Mouse (Mus musculus) heart, postnatal 0 days (tissue): ENCODE data around the gene Jak2. TPM values are rescaled to one million over a fixed set of nuclear protein-coding genes. Genes with fewer than 3 reads are reported as not detected.

Experiments used
- ATAC-seq: fragments of 200-750 bp; cut with Nextera tagmentation; 2 replicates; pipeline ENCODE4 v1.8.0; 2017; ENCODE audit warnings: low read depth, moderate number of reproducible peaks, moderate library complexity; ENCODE audit not compliant: insufficient read depth
- DNase-seq: peaks from one replicate; pipeline ENCODE4 v3.0.0-alpha.2; 2016; ENCODE audit warnings: low spot score
- H3K27ac ChIP-seq: fragments of 300-500 bp; sonication (generic); 2 replicates; pipeline ENCODE4 v1.5.1; 2014; ENCODE audit warnings: low read depth, mild to moderate bottlenecking
- H3K27me3 ChIP-seq: fragments of 300-500 bp; sonication (generic); 2 replicates; pipeline ENCODE4 v1.6.1; 2014; ENCODE audit warnings: low read length, mixed read lengths; ENCODE audit not compliant: control insufficient read depth, insufficient read depth
- H3K36me3 ChIP-seq: fragments of 300-500 bp; sonication (generic); replicated peaks from 2 replicates; pipeline ENCODE4 v1.6.1; 2014; ENCODE audit warnings: low read length, mixed read lengths; ENCODE audit not compliant: control insufficient read depth, insufficient read depth
- H3K4me1 ChIP-seq: fragments of 300-500 bp; sonication (generic); 2 replicates; pipeline ENCODE4 v1.6.1; 2014; ENCODE audit warnings: antibody characterized with exemption; ENCODE audit not compliant: control insufficient read depth, insufficient read depth
- H3K4me2 ChIP-seq: fragments of 300-500 bp; sonication (generic); 2 replicates; pipeline ENCODE4 v1.6.1; 2014; ENCODE audit warnings: low read depth, mild to moderate bottlenecking, low read length, moderate library complexity
- H3K4me3 ChIP-seq: fragments of 300-500 bp; sonication (generic); 2 replicates; pipeline ENCODE4 v1.5.1; 2014; ENCODE audit warnings: low read depth, low read length
- H3K9ac ChIP-seq: fragments of 300-500 bp; sonication (generic); replicated peaks from 2 replicates; pipeline ENCODE4 v1.6.1; 2014; ENCODE audit warnings: low read depth, low read length, mixed read lengths
- H3K9me3 ChIP-seq: fragments of 300-500 bp; sonication (generic); replicated peaks from 2 replicates; pipeline ENCODE4 v1.6.1; 2016; ENCODE audit warnings: low read length; ENCODE audit not compliant: control insufficient read depth
- CTCF ChIP-seq: IDR thresholded peaks from 2 replicates; pipeline ENCODE4 v1.5.1; 2016; ENCODE audit warnings: antibody characterized with exemption, control low read depth, low read depth
- EP300 ChIP-seq: IDR thresholded peaks from 2 replicates; pipeline ENCODE4 v1.6.1; 2016; ENCODE audit warnings: antibody characterized with exemption, low read depth
- WGBS: fragments of 180-500 bp; shearing (Covaris S2); extraction: QIAGEN DNeasy Blood & Tissue Kit; methylation state at CpG from one replicate; pipeline ENCODE4 v1.1.7; 2014; 5-methylcytosine and 5-hydroxymethylcytosine counted together
- polyA plus RNA-seq: library from polyadenylated mRNA; unstranded; fragments of >200 nt; fragmentation: Nextera tagmentation; extraction: Ambion mirVana; gene quantifications from 2 replicates; pipeline ENCODE4 v1.2.1, GENCODE M21; 2015
- total RNA-seq: library from RNA; depleted of rRNA; stranded (reverse); fragments of >200 nt; gene quantifications from 2 replicates; pipeline ENCODE4 v1.2.3, GENCODE M21; 2014; ENCODE audit warnings: low replicate concordance

The Jak2 gene
- total and polyA plus RNA-seq, 2 experiments from 2014 or later, result 5.2 to 11.5 TPM

DNA sequence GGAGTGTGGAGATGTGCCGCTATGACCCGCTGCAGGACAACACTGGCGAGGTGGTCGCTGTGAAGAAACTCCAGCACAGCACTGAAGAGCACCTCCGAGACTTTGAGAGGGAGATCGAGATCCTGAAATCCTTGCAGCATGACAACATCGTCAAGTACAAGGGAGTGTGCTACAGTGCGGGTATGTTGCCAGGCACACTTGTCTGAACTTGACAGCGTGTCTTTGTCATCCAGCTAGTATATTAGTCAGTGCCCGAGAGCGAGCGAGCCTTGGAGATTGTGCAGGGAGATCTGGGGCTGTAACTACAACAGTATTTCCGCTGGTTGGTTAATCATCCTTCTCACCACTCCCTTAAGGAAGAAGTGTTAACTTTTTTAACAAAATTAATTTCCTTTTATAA, 49.3 kb downstream of the Jak2 start:
- H3K9ac ChIP-seq, result no peak overlapping the region
- no peak overlapping the region for H3K27ac ChIP-seq
- 87% methylated on average over 13 of the region's 13 CpGs for WGBS
- H3K36me3 ChIP-seq, result peaks cover 69% of the 10 kb centered on the region
- DNase-seq, result no peak
- no peaks in the 10 kb centered on the region for H3K4me1 ChIP-seq
- H3K4me3 ChIP-seq, result no peak overlapping the region
- no peaks in the 10 kb centered on the region for H3K9me3 ChIP-seq
- H3K4me2 ChIP-seq, result no peak overlapping the region
- no peak for ATAC-seq
- TF ChIP-seq CTCF (no peak), EP300 (no peak)
- H3K27me3 ChIP-seq, result no peaks in the 10 kb centered on the region

DNA sequence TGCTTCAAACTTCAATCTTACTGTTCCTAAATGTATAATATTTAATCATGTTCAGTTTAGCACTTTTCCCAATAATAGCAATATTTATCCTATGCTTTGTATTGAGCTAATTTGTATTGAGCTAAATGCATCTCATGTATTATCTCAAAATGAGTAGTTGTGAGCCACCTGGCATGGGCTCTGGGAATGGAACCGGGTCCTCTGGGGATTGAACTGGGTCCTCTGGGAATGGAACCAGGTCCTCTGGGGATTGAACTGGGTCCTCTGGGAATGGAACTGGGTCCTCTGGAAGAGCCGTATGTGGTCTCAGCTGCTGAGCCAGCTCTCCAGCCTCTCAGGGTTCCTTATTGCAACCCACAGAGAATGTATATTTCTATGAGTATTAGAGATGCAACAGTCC, 50.5 kb downstream of the Jak2 start:
- no peak overlapping the region for H3K27ac ChIP-seq
- no peaks in the 10 kb centered on the region for H3K4me1 ChIP-seq
- no peak for ATAC-seq
- H3K9ac ChIP-seq, result no peak overlapping the region
- H3K27me3 ChIP-seq, result no peaks in the 10 kb centered on the region
- no peaks in the 10 kb centered on the region for H3K9me3 ChIP-seq
- no peak for DNase-seq
- peaks cover 63% of the 10 kb centered on the region for H3K36me3 ChIP-seq
- no peak for TF ChIP-seq CTCF
- TF ChIP-seq EP300, result no peak
- no peak overlapping the region for H3K4me3 ChIP-seq
- no peak overlapping the region for H3K4me2 ChIP-seq
- 74% methylated on average over 2 of the region's 2 CpGs for WGBS

DNA sequence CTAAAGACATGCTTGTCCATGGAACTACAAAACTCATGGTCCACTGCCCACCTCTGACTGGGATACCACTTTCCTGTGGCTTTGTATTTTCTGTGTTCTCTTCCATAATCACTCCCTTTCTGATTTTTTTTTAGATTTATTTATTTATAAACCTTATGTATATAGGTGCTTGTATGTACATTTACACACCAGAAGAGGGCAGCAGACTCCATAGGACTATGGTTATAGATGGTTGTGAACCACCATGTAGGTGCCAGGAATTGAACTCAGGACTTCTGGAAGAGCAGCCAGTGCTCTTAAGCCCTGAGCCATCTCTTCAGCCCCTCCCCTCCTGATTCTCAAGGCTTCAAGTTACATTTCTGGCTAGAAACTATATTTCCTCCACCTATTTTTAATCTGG, 57.2 kb downstream of the Jak2 start:
- H3K9me3 ChIP-seq, result no peaks in the 10 kb centered on the region
- H3K4me3 ChIP-seq, result no peak overlapping the region
- H3K27ac ChIP-seq, result no peak overlapping the region
- no peak overlapping the region for H3K9ac ChIP-seq
- ATAC-seq (no peak), DNase-seq (no peak)
- no peaks in the 10 kb centered on the region for H3K27me3 ChIP-seq
- TF ChIP-seq CTCF, result no peak
- no peak overlapping the region for H3K4me2 ChIP-seq
- peaks cover 46% of the 10 kb centered on the region for H3K36me3 ChIP-seq
- H3K4me1 ChIP-seq, result no peaks in the 10 kb centered on the region

DNA sequence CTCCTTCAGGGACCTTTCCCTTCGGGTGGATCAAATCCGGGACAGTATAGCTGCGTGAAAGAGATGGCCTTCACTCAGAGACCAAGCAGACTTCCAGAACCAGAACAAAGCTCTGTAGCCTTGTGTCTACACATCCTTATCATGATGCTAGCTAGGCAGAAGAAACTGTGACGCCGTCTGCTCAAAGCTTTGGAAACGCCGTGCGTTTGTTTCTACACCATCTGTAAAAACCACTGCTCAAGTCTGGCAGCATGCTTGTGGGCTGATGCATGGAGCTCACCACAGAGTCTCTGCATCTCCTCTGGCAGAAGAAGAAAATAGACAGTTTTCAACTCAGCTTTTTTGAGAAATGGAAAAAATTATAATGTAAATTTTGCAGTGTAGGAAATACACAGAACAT, 60.2 kb downstream of the Jak2 start:
- Histone ChIP-seq H3K9ac (no peak overlapping the region), H3K4me1 (no peaks in the 10 kb centered on the region)

DNA sequence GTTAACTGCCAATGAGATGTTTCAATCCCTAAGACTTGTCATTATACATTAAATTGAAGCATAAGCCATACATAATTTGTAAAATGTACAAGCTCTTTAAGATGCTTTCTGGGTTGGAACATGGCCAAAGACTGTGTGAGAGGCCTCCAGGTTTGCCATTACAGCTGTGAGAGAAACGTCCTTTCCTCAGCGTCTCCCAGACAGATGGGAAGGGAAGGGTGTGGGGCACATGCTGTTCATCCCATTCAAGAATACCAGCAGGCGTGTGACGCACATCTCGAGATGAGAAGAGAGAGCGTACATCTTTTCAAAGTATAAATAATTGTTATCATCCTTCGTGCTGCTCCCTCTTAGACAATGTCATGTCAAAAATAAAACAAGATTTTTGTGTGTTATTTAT, 61.0 kb downstream of the Jak2 start:
- H3K9ac ChIP-seq, result no peak overlapping the region
- 74% methylated on average over 7 of the region's 7 CpGs for WGBS
- H3K27ac ChIP-seq, result no peak overlapping the region
- no peak overlapping the region for H3K4me2 ChIP-seq
- peaks cover 12% of the 10 kb centered on the region; the same call in 1 of the 2 replicates for H3K9me3 ChIP-seq
- no peaks in the 10 kb centered on the region for H3K4me1 ChIP-seq
- DNase-seq, result no peak
- H3K4me3 ChIP-seq, result no peak overlapping the region
- no peak for ATAC-seq
- TF ChIP-seq CTCF (no peak), EP300 (no peak)
- H3K36me3 ChIP-seq, result peaks cover 42% of the 10 kb centered on the region
- no peaks in the 10 kb centered on the region for H3K27me3 ChIP-seq

More for the DNA sequence above, 60.2 kb downstream of the Jak2 start:
- TF ChIP-seq CTCF (no peak), EP300 (no peak)
- peaks cover 42% of the 10 kb centered on the region for H3K36me3 ChIP-seq
- DNase-seq (no peak), ATAC-seq (no peak)
- H3K4me2 ChIP-seq, result no peak overlapping the region
- 86% methylated on average over 8 of the region's 8 CpGs for WGBS
- H3K27me3 ChIP-seq, result no peaks in the 10 kb centered on the region
- H3K4me3 ChIP-seq, result no peak overlapping the region
- no peak overlapping the region for H3K27ac ChIP-seq
- H3K9me3 ChIP-seq, result peaks cover 12% of the 10 kb centered on the region; the same call in 1 of the 2 replicates

DNA sequence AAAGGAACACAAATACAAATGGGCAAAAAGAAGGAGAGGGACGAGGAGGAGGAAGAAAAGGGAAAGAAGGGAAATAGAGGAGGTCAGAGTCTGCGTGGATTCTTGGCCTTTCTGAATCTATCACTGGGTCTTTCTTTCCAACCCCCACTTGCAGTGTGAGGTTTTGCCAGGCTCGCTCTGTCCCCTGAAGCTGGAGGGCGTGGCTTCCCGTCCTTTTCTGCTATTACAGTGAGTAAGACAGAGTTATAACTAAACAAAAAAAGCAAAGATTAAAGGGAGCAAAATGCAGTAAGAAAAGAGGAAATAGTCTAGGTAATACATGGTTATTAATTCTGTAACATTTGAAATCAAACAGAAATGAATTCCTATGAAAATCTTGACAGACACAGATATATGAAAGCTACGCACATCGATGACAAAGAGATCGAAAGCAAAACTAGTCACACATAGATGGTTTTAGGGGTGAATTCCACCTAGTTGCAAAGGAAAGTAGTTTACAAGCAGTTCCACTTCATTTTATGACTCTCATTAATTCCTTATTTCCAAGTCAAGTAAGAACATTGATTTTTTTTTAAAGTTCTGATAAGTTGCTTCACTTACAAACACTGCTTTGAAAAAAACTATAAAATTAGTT, 71.9 kb downstream of the Jak2 start:
- 74% methylated on average over 8 of the region's 8 CpGs for WGBS
- Histone ChIP-seq H3K9me3 (no peaks in the 10 kb centered on the region), H3K4me3 (no peak overlapping the region), H3K27me3 (0 out of 2 replicates have a peak, but pooled peaks cover 6% of the 10 kb centered on the region), H3K4me1 (no peaks in the 10 kb centered on the region), H3K9ac (no peak overlapping the region), H3K4me2 (no peak overlapping the region), H3K36me3 (no peaks in the 10 kb centered on the region), H3K27ac (no peak overlapping the region)
- ATAC-seq (no peak), DNase-seq (no peak)
- no peak for TF ChIP-seq CTCF
- no peak for TF ChIP-seq EP300
